Mouse (Mus musculus): ENCODE results near the gene Rhof. TPM values are rescaled to one million over a fixed set of nuclear protein-coding genes. Genes with fewer than 3 reads are reported as not detected.

The Rhof gene
- polyA plus RNA-seq (2015; fragmentation: Nextera tagmentation; extraction: Ambion mirVana), result 4.2 and 4.4 TPM in 2 replicates

DNA sequence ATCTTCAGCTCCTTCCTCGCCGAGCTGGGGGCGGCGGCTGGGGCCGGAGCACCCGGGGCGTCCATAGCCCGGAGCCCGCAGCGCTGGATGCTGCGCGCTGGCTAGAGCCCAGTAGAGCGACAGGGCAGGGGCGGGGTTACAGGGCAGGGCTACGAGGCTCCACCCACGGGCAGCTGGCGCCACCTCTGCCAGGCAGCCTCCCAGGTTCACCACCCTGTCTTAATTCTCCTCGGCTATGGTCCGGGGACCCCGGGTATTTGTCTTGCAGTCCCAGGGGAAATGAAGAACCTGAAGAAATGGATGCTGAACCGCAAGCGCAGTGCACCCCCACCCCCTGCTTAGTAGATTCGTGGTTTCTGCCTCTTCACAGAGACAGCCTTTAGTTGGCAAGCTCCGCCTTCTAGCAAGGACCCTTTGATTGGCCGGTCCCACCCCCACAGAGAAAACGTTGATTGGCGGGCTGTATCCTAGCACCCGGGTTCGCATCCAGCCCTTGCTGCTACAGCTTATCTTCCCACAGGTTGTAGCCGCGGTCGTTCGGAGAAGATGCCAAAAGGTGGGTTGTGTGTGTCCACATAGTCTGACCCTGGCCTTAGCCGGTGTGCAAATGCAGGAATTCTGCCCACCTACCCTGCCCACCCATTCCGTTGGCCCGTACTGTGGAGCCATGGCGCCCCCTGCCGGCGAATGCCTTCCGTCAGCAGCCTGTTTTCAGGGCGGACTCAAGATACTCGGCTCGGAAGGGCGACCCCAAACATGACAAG, at the start of gene Rhof:
Gene Rhof, minus strand, starts transcription at position 385 of the 764 bp plus-strand sequence.
- 3% methylated on average over 44 of the region's 44 CpGs for WGBS
- Histone ChIP-seq H3K9me3 (no peaks in the 10 kb centered on the region), H3K4me2 (peak within 1 kb of the TSS; percentile 100), H3K27ac (replicated peaks) (peak within 1 kb of the TSS; percentile 100), H3K4me1 (replicated peaks) (peaks cover 67% of the 10 kb centered on the region), H3K4me3 (peak within 1 kb of the TSS; percentile 95), H3K9ac (peak within 1 kb of the TSS; percentile 100), H3K36me3 (peaks cover 61% of the 10 kb centered on the region), H3K27me3 (no peaks in the 10 kb centered on the region)
- peak; percentile 25; the same call in 1 of the 2 replicates for ATAC-seq (ENCODE audit: low read depth)

GRCm38 (mm10) chr5:123181536-123181935, 49.0 kb upstream of the Rhof start:
- Histone ChIP-seq H3K9me3 (no peaks in the 10 kb centered on the region), H3K4me1 (replicated peaks) (peaks cover 4% of the 10 kb centered on the region; the same call in 1 of the 2 replicates), H3K27me3 (0 out of 2 replicates have a peak, but pooled peaks cover 4% of the 10 kb centered on the region), H3K36me3 (no peaks in the 10 kb centered on the region), H3K27ac (replicated peaks) (no peak overlapping the region), H3K4me2 (no peak overlapping the region), H3K4me3 (no peak overlapping the region), H3K9ac (no peak overlapping the region)
- 79% methylated on average over 6 of the region's 6 CpGs for WGBS
- no peak for ATAC-seq (ENCODE audit: low read depth)

GRCm38 (mm10) chr5:123180390-123180789, 47.9 kb upstream of the Rhof start:
- no peak overlapping the region for H3K27ac ChIP-seq (replicated peaks)
- H3K4me1 ChIP-seq (replicated peaks), result no peaks in the 10 kb centered on the region
- H3K4me2 ChIP-seq, result no peak overlapping the region
- H3K27me3 ChIP-seq, result 0 out of 2 replicates have a peak, but pooled peaks cover 4% of the 10 kb centered on the region
- 94% methylated on average over 15 of the region's 15 CpGs for WGBS
- H3K36me3 ChIP-seq, result no peaks in the 10 kb centered on the region
- no peak overlapping the region for H3K4me3 ChIP-seq
- H3K9me3 ChIP-seq, result no peaks in the 10 kb centered on the region
- H3K9ac ChIP-seq, result no peak overlapping the region
- ATAC-seq (ENCODE audit: low read depth), result no peak

DNA sequence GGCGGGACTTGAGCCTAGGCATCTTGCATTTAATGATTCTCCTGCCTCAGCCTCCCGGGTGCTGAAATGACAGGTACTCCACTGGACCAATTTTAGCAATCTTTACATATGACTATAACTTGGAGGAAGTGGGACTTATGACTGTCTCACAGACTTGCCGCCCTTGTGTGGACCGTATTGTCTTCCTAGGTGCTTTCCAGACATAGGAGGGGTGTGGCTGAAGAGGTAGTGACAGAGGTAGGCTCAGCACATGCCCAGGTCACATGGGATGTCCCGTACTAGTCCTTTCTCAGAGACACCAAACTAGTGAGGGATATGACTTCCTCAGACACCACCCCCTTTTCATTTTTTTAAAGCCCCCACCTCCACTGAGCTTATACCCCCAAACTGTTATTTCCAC, 46.3 kb upstream of the Rhof start:
- no peak for ATAC-seq (ENCODE audit: low read depth)
- Histone ChIP-seq H3K9ac (no peak overlapping the region), H3K27me3 (no peaks in the 10 kb centered on the region)

DNA sequence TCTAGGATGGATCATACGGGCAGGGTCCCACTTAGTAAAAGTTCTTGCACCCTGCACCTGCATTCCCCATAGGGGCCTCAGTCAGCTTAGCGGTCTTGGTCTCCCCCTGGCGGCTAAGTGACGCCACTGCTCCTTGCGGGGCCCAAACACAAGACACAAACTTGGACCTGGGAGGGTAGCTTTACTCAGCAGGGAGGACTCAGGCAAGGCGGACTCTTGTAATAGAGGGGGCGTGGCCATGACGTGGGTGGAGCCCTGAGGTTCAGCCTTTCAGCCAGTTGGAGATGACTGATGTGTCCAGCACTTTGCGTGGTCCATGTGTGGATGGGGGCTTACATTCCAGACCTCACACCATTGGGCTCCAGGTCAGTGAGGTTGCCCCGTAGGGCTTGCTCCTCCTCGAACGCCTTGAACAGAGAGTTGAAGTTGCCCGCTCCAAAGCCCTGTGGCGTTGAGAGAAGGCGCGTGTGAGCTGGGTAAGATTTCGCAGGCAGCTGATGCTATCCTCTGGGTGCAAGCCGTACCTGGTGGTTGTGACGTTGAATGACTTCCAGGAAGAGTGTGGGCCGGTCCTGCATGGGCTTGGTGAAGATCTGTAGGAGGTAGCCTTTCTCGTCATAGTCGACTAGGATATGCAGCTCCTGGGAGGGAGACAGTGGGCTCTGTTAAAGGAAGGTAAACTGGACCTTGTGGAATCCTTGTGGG, 39.3 kb upstream of the Rhof start:
- no peaks in the 10 kb centered on the region for H3K27me3 ChIP-seq
- no peaks in the 10 kb centered on the region for H3K9me3 ChIP-seq
- peak overlapping the region; percentile 48 for H3K4me2 ChIP-seq
- peaks cover 5% of the 10 kb centered on the region for H3K36me3 ChIP-seq
- H3K9ac ChIP-seq, result peak overlapping the region; percentile 31; the same call in 1 of the 2 replicates
- ATAC-seq (ENCODE audit: low read depth), result peak; percentile 68
- H3K4me3 ChIP-seq, result 0 out of 2 replicates have a peak overlapping the region, but pooled peaks have one; percentile 14
- 17% methylated on average over 22 of the region's 22 CpGs for WGBS
- H3K27ac ChIP-seq (replicated peaks), result no peak overlapping the region
- peaks cover 18% of the 10 kb centered on the region for H3K4me1 ChIP-seq (replicated peaks)

More for the DNA sequence above, 46.3 kb upstream of the Rhof start:
- WGBS, result 89% methylated on average over 5 of the region's 5 CpGs
- no peak overlapping the region for H3K4me2 ChIP-seq
- no peaks in the 10 kb centered on the region for H3K4me1 ChIP-seq (replicated peaks)
- H3K4me3 ChIP-seq, result no peak overlapping the region
- H3K9me3 ChIP-seq, result no peaks in the 10 kb centered on the region
- H3K36me3 ChIP-seq, result no peaks in the 10 kb centered on the region
- no peak overlapping the region for H3K27ac ChIP-seq (replicated peaks)

GRCm38 (mm10) chr5:123170365-123170764, 37.9 kb upstream of the Rhof start:
- no peak overlapping the region for H3K4me2 ChIP-seq
- H3K9me3 ChIP-seq, result no peaks in the 10 kb centered on the region
- peaks cover 18% of the 10 kb centered on the region for H3K4me1 ChIP-seq (replicated peaks)
- no peak overlapping the region for H3K9ac ChIP-seq
- ATAC-seq (ENCODE audit: low read depth), result no peak
- H3K36me3 ChIP-seq, result peaks cover 19% of the 10 kb centered on the region
- no peak overlapping the region for H3K27ac ChIP-seq (replicated peaks)
- H3K4me3 ChIP-seq, result no peak overlapping the region
- no peaks in the 10 kb centered on the region for H3K27me3 ChIP-seq
- WGBS, result 81% methylated on average over 9 of the region's 9 CpGs

- no peak within 1 kb of the TSS for H3K4me3 ChIP-seq
- WGBS, result 87% methylated on average over 5 of the region's 5 CpGs
- H3K36me3 ChIP-seq, result peaks cover 24% of the 10 kb centered on the region
- H3K27ac ChIP-seq (replicated peaks), result no peak within 1 kb of the TSS; the same call in 1 of the 2 replicates
- no peak within 1 kb of the TSS for H3K4me2 ChIP-seq
- ATAC-seq (ENCODE audit: low read depth), result no peak
- peaks cover 18% of the 10 kb centered on the region for H3K4me1 ChIP-seq (replicated peaks)
- H3K27me3 ChIP-seq, result no peaks in the 10 kb centered on the region
- no peak within 1 kb of the TSS for H3K9ac ChIP-seq
- H3K9me3 ChIP-seq, result no peaks in the 10 kb centered on the region
Observed at GRCm38 (mm10) chr5:123169284-123169683, 36.8 kb upstream of the Rhof start, which contains the start of gene Psmd9. Psmd9 (plus strand) TSS chr5:123169413.

DNA sequence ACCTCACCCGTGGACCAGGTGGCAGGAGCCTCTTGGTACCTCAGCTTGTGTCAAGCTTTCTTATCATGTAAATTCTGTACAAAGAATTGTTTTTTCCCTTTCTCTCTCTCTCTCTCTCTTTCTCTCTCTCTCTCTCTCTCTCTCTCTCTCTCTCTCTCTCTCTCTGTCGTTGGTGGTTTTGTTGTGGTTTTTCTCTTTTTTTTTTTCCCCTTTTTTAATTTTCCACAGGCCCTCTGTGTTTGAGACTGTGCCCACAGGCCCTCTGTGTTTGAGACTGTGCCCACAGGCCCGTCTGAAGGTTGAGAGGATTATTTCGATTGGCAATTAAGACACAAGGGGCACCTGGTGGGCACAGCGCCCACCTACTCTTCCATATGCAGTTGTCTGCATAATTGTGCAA, 35.1 kb upstream of the Rhof start:
- Histone ChIP-seq H3K9ac (no peak overlapping the region), H3K27ac (replicated peaks) (no peak overlapping the region), H3K27me3 (no peaks in the 10 kb centered on the region), H3K9me3 (no peaks in the 10 kb centered on the region), H3K4me2 (no peak overlapping the region), H3K4me3 (no peak overlapping the region), H3K36me3 (peaks cover 41% of the 10 kb centered on the region), H3K4me1 (replicated peaks) (peaks cover 18% of the 10 kb centered on the region)
- no peak for ATAC-seq (ENCODE audit: low read depth)
- WGBS, result 71% methylated on average over 5 of the region's 5 CpGs

- Histone ChIP-seq H3K27ac (replicated peaks) (no peak overlapping the region), H3K36me3 (peaks cover 53% of the 10 kb centered on the region), H3K27me3 (no peaks in the 10 kb centered on the region), H3K4me1 (replicated peaks) (peaks cover 11% of the 10 kb centered on the region; the same call in 1 of the 2 replicates), H3K9me3 (no peaks in the 10 kb centered on the region), H3K4me3 (no peak overlapping the region), H3K4me2 (no peak overlapping the region), H3K9ac (no peak overlapping the region)
- ATAC-seq (ENCODE audit: low read depth), result no peak
- WGBS, result 90% methylated on average over 10 of the region's 10 CpGs
Observed at GRCm38 (mm10) chr5:123166437-123166836, 33.9 kb upstream of the Rhof start.

GRCm38 (mm10) chr5:123162942-123163341, 30.4 kb upstream of the Rhof start:
- peaks cover 88% of the 10 kb centered on the region for H3K36me3 ChIP-seq
- no peak for ATAC-seq (ENCODE audit: low read depth)
- H3K9ac ChIP-seq, result no peak overlapping the region
- no peaks in the 10 kb centered on the region for H3K4me1 ChIP-seq (replicated peaks)
- no peak overlapping the region for H3K27ac ChIP-seq (replicated peaks)
- H3K4me2 ChIP-seq, result no peak overlapping the region
- 77% methylated on average over 9 of the region's 9 CpGs for WGBS
- H3K9me3 ChIP-seq, result no peaks in the 10 kb centered on the region
- H3K27me3 ChIP-seq, result no peaks in the 10 kb centered on the region
- H3K4me3 ChIP-seq, result no peak overlapping the region

- ATAC-seq (ENCODE audit: low read depth), result no peak
- H3K4me2 ChIP-seq, result no peak overlapping the region
- H3K4me1 ChIP-seq (replicated peaks), result no peaks in the 10 kb centered on the region
- WGBS, result 91% methylated on average over 15 of the region's 15 CpGs
- H3K9ac ChIP-seq, result no peak overlapping the region
- no peak overlapping the region for H3K27ac ChIP-seq (replicated peaks)
- H3K36me3 ChIP-seq, result peaks cover 86% of the 10 kb centered on the region
- H3K27me3 ChIP-seq, result no peaks in the 10 kb centered on the region
- no peak overlapping the region for H3K4me3 ChIP-seq
- H3K9me3 ChIP-seq, result no peaks in the 10 kb centered on the region
Observed at GRCm38 (mm10) chr5:123160341-123160740, 27.8 kb upstream of the Rhof start.

- Histone ChIP-seq H3K27me3 (no peaks in the 10 kb centered on the region), H3K27ac (replicated peaks) (no peak overlapping the region), H3K36me3 (peaks cover 88% of the 10 kb centered on the region), H3K9ac (no peak overlapping the region), H3K4me3 (no peak overlapping the region), H3K4me2 (no peak overlapping the region), H3K4me1 (replicated peaks) (no peaks in the 10 kb centered on the region), H3K9me3 (no peaks in the 10 kb centered on the region)
- 95% methylated on average over 15 of the region's 15 CpGs for WGBS
- no peak for ATAC-seq (ENCODE audit: low read depth)
Observed at GRCm38 (mm10) chr5:123159866-123160265, 27.4 kb upstream of the Rhof start.

All from neural tube, embryonic 13.5 days (tissue).